Mouse (Mus musculus) erythroblast, embryonic 14.5 days (primary cell): ENCODE data around the gene Rnase10.

Source experiments
- GATA1 ChIP-seq: IDR thresholded peaks from 2 replicates; pipeline ENCODE4 v1.6.1; 2012; ENCODE audit warnings: low read length, inconsistent platforms, mixed read lengths
- TAL1 ChIP-seq: IDR thresholded peaks from 3 replicates; pipeline ENCODE4 v1.6.1; 2012; ENCODE audit warnings: low read length, inconsistent platforms, mixed read lengths

DNA sequence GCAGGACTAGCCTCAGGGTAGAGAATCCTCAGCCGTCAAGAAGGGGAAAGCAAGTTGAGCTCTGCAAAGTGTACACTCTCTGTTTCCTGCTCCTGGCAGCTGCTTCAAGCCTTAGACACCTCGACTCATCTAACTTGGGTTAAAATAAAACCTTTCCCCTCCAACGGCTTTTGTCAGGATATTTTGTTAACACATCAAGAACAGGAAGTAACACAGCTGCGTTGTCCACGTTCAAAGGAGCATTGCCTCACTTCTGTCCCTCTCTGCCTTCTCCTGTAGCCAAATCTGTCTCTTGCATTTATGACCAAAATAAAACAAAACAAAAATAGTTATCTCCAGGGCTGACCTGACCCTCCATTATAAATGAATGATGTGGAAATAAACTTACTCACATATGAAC is 40.3 kb downstream of the Rnase10 start:
- TF ChIP-seq GATA1 (no peak), TAL1 (no peak)
